Mouse (Mus musculus): ENCODE measurements around the gene Olfr811.

- TF ChIP-seq POLR2A (IDR thresholded peaks at IDR 0.05; ENCODE audit: extremely low read depth, insufficient read depth, low read length) (no peak), CTCF (IDR thresholded peaks at IDR 0.05; ENCODE audit: low read depth, low read length) (no peak)
These were observed 26.1 kb downstream of the Olfr811 start for GRCm38 (mm10) chr10:129778123-129778522.

All from liver, adult 2 months (tissue).